Mouse (Mus musculus): ENCODE measurements around the gene Platr17. TPM values are rescaled to one million over a fixed set of nuclear protein-coding genes. Genes with fewer than 3 reads are reported as not detected.

Platr17 gene
- total RNA-seq, 4 experiments from 2014 or later = 1.3 to 1.6 TPM; not detected in 2

- peak in 1 of 2 experiments; percentile 66 for DNase-seq (ENCODE audit: low spot score in 2 of 2)
Observed at GRCm38 (mm10) chr17:33940206-33940805, 35.4 kb downstream of the Platr17 start, which contains the start of the genes Pfdn6 and Wdr46. Gene Pfdn6, minus strand, starts transcription at chr17:33940343. Gene Wdr46, plus strand, starts transcription at chr17:33940660.

DNA sequence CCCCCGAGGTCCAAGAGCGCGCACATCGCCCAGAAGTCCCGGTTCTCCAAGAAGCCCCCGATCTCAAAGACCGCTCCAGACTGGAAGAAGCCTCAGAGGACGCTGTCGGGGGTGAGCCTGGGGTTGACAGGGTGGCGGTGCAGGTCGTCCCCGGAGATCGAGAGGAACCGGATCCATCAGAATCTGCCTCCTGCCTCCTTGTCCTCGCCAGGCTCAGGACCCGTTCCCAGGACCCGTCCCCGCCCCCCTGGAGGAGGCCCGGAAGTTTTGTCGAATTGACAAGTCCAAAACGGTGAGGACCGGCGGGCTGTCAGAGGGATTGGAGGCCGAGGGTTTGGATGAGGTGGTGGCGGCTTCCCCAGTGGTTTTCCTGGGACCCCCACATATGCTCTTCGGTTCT lies 36.0 kb downstream of the Platr17 start:
- no peak for DNase-seq (ENCODE audit: low spot score in 2 of 2)

DNA sequence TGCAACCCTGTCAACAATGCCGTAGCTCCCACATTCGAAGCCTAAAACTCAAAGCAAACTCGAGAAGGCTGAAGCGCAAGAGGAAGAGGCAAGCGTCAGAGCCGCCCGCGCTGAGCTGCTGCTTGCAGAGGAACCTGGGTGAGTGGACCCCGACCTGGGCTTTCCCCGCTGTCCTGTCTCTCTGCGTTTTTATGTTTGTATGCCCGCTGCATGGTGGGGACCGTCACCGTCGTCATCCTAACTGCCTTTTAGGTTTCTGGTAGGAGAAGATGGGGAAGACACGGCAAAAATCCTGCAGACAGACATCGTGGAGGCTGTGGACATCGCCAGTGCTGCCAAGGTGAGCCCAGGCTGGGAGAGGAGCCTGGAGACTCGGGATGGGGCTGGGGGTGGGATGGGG lies 36.4 kb downstream of the Platr17 start:
- DNase-seq (ENCODE audit: low spot score in 2 of 2) = no peak

GRCm38 (mm10) chr17:33943454-33943853 lies 38.5 kb downstream of the Platr17 start:
- DNase-seq (ENCODE audit: low spot score in 2 of 2) = no peak

DNA sequence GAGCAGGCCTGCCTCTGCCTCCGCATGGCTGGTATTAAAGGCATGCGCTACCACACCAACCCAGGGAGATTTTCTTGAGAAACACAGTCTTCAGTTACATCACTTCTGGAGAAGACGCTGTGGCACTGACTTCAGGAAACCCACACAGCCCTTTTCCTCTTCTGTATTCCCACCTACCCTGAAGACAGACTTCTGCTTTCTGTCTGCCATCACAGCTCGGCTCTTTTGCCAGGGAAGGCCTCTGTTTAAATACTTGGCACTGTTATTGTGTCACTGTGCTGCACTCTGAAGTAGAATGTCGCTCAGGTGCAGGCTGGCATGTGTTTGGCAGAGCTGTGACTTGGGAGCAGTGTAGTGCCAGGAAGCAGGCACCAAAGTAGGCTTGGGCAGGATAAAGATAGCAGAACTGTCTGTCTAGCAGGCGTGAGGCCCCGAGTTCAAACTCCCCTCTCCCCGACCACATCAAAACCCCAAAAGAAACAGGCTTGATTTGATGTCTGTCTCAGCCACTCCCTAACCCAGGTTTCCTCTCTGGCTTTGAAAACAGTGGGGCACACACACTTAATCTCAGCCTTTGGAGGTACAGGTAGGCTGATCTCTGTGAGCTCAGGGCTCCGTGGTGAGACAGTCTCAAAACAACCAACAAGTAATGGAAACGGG lies 42.6 kb downstream of the Platr17 start:
- DNase-seq (ENCODE audit: low spot score in 2 of 2) = no peak

DNA sequence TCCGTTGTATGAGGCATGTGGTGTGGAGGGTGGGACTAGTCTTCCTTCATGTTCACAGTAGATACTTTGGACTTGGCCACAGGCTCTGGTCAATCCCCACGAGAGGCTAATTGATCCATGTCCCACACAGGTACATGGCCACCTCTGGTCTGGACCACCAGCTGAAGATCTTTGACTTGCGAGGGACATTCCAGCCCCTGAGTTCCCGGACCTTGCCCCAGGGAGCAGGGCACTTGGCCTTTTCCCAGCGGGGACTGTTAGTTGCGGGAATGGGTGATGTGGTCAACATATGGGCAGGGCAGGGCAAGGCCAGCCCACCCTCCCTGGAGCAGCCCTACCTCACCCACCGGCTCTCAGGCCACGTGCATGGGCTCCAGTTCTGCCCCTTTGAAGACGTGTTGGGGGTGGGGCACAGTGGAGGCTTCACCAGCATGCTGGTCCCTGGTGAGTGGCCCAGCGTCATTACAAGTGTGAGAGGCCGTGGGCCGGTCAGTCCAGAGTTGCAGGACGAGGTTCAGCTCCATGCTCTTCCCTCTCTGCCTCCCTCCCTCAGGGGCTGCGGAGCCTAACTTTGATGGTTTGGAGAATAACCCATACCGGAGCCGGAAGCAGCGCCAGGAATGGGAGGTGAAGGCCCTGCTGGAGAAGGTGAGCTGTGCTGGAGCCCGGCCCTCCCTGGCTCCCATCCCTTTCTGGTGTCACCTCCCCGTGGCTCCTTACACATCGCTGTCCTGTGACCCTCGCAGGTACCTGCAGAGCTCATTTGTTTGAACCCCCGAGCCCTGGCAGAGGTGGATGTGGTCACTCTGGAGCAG lies 43.4 kb downstream of the Platr17 start:
- DNase-seq (ENCODE audit: low spot score in 2 of 2) = no peak

- DNase-seq (ENCODE audit: low spot score in 2 of 2) = no peak
Observed at GRCm38 (mm10) chr17:33948905-33949537, 44.1 kb downstream of the Platr17 start.

- DNase-seq (ENCODE audit: low spot score in 2 of 2) = no peak
Observed at GRCm38 (mm10) chr17:33950131-33950625, 45.2 kb downstream of the Platr17 start.

DNA sequence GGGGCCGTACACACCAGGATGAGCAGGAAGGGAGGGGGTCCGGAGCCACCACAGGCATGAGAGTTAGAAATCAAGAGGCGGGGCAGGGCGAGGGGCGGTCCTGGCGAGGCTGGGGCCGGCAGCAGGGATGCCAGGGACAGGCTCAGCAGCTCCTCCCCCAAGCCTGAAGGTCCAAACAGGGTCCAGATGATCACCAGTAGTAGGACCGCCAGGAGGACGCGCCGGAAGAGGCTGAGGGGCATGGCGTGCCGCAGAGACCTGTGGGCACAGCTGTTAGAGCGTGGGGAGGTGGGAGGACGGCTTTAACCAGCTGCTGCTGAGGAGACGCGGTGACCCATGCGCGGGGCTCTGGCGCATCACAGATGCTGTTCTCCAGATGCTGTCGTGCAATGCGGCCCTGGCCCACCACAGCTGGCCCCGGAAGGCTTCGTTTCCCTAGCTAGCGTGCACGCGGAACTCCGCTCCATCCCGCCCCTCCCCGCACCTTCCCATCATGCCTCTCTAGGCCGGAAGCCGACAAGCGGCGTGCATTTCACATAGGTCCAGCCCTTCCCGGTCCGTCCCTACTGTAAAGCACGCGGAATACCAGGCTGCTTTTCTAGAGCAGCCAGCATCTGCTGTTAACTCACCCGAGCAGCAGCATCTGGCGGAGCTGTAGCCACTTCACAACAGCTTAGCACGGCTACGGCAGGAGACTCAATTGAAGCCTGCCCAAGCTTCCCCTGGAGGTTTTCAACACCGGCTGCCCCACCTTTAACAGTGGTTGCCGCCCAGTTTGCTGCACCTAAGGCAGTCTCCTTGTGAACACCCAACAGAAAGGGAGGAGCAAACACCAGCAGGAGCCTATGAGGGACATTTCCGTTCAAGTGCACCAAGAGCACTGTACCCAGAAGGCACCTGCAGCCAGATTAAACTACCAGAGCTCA lies 46.3 kb downstream of the Platr17 start, which contains the start of gene B3galt4:
Gene B3galt4, minus strand, starts transcription at position 468 of the 926 bp plus-strand sequence.
- peak; percentile 59 to 71 for DNase-seq (ENCODE audit: low spot score in 2 of 2)

DNA sequence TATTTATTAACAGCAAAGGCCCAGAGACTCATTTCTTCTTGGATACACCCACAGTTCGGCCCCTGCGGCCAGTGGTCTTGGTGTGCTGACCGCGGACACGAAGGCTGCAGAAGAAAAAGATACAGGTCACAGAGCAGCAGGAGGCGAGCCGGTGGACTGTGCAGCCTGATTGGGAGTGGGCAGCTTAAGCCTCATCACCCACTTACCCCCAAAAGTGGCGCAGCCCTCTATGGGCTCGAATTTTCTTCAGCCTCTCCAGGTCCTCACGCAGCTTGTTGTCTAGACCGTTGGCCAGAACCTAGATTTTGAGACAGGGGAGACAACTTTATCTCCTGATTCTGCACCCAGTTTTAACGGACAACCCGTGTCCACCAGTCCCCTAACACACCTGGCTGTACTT lies 47.1 kb downstream of the Platr17 start:
- peak in 1 of 2 experiments; percentile 12 for DNase-seq (ENCODE audit: low spot score in 2 of 2)

GRCm38 (mm10) chr17:33952879-33953278 lies 47.9 kb downstream of the Platr17 start:
- peak in 1 of 2 experiments; percentile 5 for DNase-seq (ENCODE audit: low spot score in 2 of 2)

- no peak for DNase-seq (ENCODE audit: low spot score in 2 of 2)
Observed at GRCm38 (mm10) chr17:33953310-33953709, 48.4 kb downstream of the Platr17 start.

GRCm38 (mm10) chr17:33953961-33954565 lies 49.1 kb downstream of the Platr17 start:
- peak in 1 of 2 experiments; percentile 4 for DNase-seq (ENCODE audit: low spot score in 2 of 2)

DNA sequence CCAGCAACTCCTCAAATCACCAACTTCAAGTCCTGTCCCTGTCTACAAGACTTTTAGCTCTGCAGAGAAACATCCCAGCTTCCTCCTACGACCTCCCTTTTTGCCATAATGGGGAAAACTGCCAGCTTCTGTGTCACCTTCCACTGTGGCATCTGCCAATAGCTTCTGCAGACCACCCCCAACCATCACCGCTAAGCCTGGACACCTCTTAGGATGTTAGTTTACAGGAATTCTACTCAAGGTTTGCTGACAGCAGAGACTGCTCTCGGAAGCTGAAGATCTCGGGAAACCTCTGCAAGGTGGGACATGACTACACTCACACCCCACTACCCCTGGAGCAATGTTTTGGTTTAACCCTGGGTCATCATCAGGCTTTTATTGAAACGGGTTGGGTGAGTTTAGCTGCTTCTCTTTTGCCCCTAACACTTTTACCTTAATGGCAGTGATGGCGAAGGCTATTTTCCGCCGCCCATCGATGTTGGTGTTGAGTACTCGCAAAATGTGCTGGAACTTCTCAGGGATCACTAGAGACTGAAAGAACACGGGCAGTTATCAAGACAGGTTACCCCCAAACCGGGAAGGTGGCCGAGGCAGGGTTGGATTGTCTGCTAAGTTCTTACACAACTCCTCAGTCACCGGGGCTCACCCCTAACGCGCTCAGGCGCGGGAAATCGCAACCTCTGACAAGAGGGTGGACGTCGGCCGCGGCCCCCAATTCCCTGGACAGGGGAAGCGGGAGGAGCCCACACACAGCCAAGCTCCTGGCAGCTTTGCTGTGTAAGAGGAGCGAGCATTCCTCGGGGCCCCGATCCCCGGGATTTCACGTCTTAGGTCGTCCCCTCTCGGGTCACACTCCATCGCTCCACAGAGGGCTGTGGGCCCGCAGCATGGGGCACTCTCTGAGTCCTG lies 50.0 kb downstream of the Platr17 start:
- DNase-seq (ENCODE audit: low spot score in 2 of 2) = no peak

GRCm38 (mm10) chr17:33955555-33956214 lies 50.8 kb downstream of the Platr17 start, which contains the start of the genes Vps52 and Rps18:
Gene Vps52, plus strand, starts transcription at chr17:33955812.
Gene Rps18, minus strand, starts transcription at chr17:33956001.
- peak; percentile 92 to 97 for DNase-seq (ENCODE audit: low spot score in 2 of 2)
